Mouse (Mus musculus): ENCODE results near the gene Tmem217. TPM values are rescaled to one million over a fixed set of nuclear protein-coding genes. Genes with fewer than 3 reads are reported as not detected.
"Not testable (repeated sequence)": the region's sequence is repeated elsewhere in the genome, so short reads cannot be mapped to it uniquely, and the experiment has no call there.

Tmem217 gene
- polyA plus RNA-seq, 1 experiment = not detected

DNA sequence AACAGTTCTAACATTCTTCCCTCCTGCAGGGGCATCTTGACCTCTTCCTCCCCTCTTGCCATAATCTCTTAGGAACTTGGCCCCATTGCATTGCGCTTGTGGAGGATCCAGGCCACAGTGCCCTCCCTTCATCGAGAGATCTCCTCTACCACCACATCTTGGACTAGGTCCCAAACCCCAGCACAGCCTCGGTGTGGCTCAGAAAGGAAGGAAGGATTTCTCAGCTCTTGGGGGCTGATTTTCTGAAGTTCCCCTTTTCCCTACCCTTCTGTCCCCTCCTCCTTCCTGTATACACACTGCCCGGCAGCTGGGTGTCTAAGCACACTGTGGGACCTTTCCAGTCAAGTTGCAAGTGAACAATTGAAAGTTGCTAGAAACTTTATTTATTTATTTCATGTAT, 54.2 kb downstream of the Tmem217 start:
- H3K79me3 ChIP-seq (ENCODE audit: low read depth) = peaks cover 2% of the 10 kb centered on the region
- no peak for TF ChIP-seq MYOD1 (IDR thresholded peaks at IDR 0.05; ENCODE audit: control insufficient read depth, insufficient read length, low read depth)
- H3K79me2 ChIP-seq (ENCODE audit: control insufficient read depth, insufficient read depth) = peaks cover 7% of the 10 kb centered on the region
- H3K4me3 ChIP-seq (ENCODE audit: insufficient read depth, poor library complexity, severe bottlenecking) = no peak overlapping the region
- no peak overlapping the region for H3ac ChIP-seq (ENCODE audit: control insufficient read depth, insufficient read length, low read depth)
- H3K27me3 ChIP-seq (ENCODE audit: control insufficient read depth, insufficient read depth, insufficient read length) = no peaks in the 10 kb centered on the region
- H3K36me3 ChIP-seq (ENCODE audit: control insufficient read depth, insufficient read depth) = peaks cover 10% of the 10 kb centered on the region

DNA sequence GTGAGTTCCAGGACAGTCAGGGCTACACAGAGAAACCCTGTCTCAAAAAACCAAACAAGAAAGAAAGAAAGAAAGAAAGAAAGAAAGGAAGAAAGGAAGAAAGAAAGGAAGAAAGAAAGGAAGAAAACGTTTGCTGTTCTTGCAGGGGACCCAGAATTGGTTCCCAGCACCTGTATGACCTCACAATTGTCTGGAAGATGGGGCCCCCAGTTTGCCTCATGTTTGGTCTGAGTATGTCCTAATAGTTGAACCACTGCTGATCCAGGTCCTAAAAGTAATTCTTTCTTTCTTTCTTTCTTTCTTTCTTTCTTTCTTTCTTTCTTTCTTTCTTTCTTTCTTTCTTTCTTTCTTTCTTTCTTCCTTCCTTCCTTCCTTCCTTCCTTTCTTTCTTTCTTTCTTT, 54.7 kb downstream of the Tmem217 start:
- H3K79me3 ChIP-seq (ENCODE audit: low read depth); H3K27me3 ChIP-seq (ENCODE audit: control insufficient read depth, insufficient read depth, insufficient read length); H3K79me2 ChIP-seq (ENCODE audit: control insufficient read depth, insufficient read depth); H3K4me3 ChIP-seq (ENCODE audit: insufficient read depth, poor library complexity, severe bottlenecking); H3ac ChIP-seq (ENCODE audit: control insufficient read depth, insufficient read length, low read depth): not testable (repeated sequence)
- peaks cover 10% of the 10 kb centered on the region for H3K36me3 ChIP-seq (ENCODE audit: control insufficient read depth, insufficient read depth)

DNA sequence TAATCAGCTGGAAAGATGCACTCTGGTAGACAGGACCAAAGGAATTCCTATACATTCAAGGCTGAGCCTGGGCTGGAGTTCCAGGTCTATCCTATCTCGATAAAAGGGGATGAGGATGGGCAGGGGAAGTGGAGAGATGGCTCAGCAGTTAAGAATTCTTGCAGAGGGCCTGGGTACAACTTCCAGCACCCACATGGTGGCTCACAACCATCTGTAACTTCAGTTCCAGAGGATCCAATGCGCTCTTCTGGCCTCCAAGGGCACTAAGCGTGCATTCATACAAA, 55.2 kb downstream of the Tmem217 start:
- H3K79me2 ChIP-seq (ENCODE audit: control insufficient read depth, insufficient read depth) = peaks cover 7% of the 10 kb centered on the region
- H3K79me3 ChIP-seq (ENCODE audit: low read depth) = peaks cover 2% of the 10 kb centered on the region
- H3K4me3 ChIP-seq (ENCODE audit: insufficient read depth, poor library complexity, severe bottlenecking) = no peak overlapping the region
- TF ChIP-seq FOSL1 (IDR thresholded peaks at IDR 0.05; ENCODE audit: insufficient read depth, low read length, poor library complexity, severe bottlenecking) = no peak
- TF ChIP-seq CTCF (IDR thresholded peaks at IDR 0.05; ENCODE audit: control insufficient read depth, insufficient read depth, insufficient read length) = no peak
- H3K36me3 ChIP-seq (ENCODE audit: control insufficient read depth, insufficient read depth) = peaks cover 10% of the 10 kb centered on the region
- H3K27me3 ChIP-seq (ENCODE audit: control insufficient read depth, insufficient read depth, insufficient read length) = no peaks in the 10 kb centered on the region
- no peak overlapping the region for H3ac ChIP-seq (ENCODE audit: control insufficient read depth, insufficient read length, low read depth)

DNA sequence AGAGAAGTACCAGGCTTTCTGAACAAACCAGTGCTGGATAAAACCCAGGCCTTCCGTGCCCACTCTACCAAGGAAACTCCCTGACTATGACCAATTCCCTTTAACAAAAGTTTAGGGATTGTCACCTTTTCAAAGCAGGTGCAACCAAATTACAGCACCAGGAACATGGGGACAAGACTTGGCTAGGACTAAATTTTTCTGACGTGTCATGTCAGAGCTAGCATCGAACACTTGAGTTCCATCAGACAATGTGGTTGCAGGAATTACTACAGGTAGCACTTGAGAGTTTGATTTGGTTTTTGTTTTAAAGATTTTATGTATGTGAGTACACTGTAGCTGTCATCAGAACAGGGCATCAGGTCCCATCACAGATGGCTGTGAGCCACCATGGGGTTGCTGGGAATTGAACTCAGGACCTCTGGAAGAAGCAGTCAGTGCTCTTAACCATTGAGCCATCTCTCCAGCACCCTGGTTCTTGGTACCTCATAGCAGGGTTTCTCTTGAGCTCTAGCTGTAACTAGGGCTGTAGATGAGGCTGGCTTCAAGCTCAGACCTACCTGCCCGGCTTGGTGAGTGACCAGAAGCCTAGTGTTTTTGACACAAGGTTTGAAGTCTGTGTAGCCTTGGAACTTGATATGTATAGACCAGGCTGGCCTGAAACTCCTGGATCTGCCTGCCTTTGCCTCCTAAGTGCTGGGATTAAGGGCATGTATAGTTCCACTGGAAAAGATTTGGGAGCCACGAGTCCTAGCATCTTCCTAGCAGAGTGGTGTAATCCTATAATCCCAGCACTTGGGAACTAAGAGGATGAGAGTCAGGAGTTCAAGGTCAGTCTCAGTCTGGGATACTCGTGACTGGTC, 55.7 kb downstream of the Tmem217 start:
- Histone ChIP-seq H3K4me3 (ENCODE audit: insufficient read depth, poor library complexity, severe bottlenecking) (no peak overlapping the region), H3K79me3 (ENCODE audit: low read depth) (peaks cover 2% of the 10 kb centered on the region), H3K27me3 (ENCODE audit: control insufficient read depth, insufficient read depth, insufficient read length) (no peaks in the 10 kb centered on the region), H3K79me2 (ENCODE audit: control insufficient read depth, insufficient read depth) (peaks cover 8% of the 10 kb centered on the region), H3K36me3 (ENCODE audit: control insufficient read depth, insufficient read depth) (peaks cover 10% of the 10 kb centered on the region), H3ac (ENCODE audit: control insufficient read depth, insufficient read length, low read depth) (no peak overlapping the region)
- TF ChIP-seq CEBPB (IDR thresholded peaks at IDR 0.05; ENCODE audit: low read depth) (no peak), USF1 (IDR thresholded peaks at IDR 0.05; ENCODE audit: low read depth) (no peak), CTCF (IDR thresholded peaks at IDR 0.05; ENCODE audit: control insufficient read depth, insufficient read depth, insufficient read length) (no peak), MYOD1 (IDR thresholded peaks at IDR 0.05; ENCODE audit: control insufficient read depth, insufficient read length, low read depth) (no peak), FOSL1 (IDR thresholded peaks at IDR 0.05; ENCODE audit: insufficient read depth, low read length, poor library complexity, severe bottlenecking) (no peak), MYOG (IDR thresholded peaks at IDR 0.05; ENCODE audit: control insufficient read depth, extremely low read depth, insufficient read length) (no peak), MAX (IDR thresholded peaks at IDR 0.05) (no peak)

DNA sequence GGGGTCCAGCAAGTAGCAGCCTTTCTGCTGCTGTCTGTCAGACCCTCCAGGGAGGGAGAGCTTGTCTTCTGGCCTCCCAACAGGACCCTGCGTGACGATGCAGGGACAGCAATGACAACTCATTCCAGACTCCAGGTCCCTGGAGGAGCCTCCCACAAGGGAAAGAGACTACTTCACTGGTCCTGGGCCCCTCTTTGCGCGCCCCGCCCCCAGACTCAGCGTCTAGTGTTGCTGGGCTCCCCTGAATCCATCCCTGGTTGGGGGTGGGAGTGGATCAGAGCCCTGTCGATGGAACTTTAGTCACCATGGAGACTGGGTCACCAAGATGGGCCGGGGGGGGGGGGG, 57.5 kb downstream of the Tmem217 start:
- H3K36me3 ChIP-seq (ENCODE audit: control insufficient read depth, insufficient read depth) = peaks cover 10% of the 10 kb centered on the region

DNA sequence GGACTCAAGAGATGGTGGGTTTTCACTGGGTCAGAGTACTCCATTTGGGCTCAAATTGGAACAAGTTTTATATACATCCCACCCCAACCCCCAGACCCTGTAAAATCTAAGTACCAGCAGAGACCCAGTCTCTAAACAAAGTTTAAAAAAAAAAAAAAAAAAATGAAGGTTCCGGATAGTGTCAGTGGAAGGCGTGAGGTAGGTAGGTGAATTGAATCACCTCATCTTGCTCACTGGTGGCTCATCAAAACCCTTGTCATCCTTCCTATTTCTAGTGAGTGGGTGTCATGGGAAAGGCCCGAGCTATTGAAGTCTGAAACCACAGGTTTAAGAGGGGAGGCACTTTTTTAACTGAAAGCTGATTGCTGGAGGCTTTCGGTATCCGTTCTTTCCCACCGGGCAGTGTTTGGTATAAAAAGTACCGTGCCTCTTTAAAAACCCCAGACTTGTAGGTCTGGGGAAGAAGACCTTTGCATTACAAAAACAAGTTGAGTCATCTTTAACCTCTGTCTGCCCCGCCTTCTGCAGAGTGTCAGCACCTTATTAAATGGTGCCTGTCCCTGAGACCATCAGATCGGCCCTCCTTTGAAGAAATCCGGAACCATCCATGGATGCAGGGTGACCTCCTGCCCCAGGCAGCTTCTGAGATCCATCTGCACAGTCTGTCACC, 58.0 kb downstream of the Tmem217 start:
- no peak overlapping the region for H3K4me3 ChIP-seq (ENCODE audit: insufficient read depth, poor library complexity, severe bottlenecking)
- no peak overlapping the region for H3ac ChIP-seq (ENCODE audit: control insufficient read depth, insufficient read length, low read depth)
- H3K27me3 ChIP-seq (ENCODE audit: control insufficient read depth, insufficient read depth, insufficient read length) = no peaks in the 10 kb centered on the region
- peaks cover 10% of the 10 kb centered on the region for H3K36me3 ChIP-seq (ENCODE audit: control insufficient read depth, insufficient read depth)
- TF ChIP-seq MYOD1 (IDR thresholded peaks at IDR 0.05; ENCODE audit: control insufficient read depth, insufficient read length, low read depth) = no peak
- peaks cover 13% of the 10 kb centered on the region for H3K79me2 ChIP-seq (ENCODE audit: control insufficient read depth, insufficient read depth)
- peaks cover 5% of the 10 kb centered on the region for H3K79me3 ChIP-seq (ENCODE audit: low read depth)

More for the DNA sequence above, 57.5 kb downstream of the Tmem217 start:
- no peak overlapping the region for H3ac ChIP-seq (ENCODE audit: control insufficient read depth, insufficient read length, low read depth)
- peaks cover 5% of the 10 kb centered on the region for H3K79me3 ChIP-seq (ENCODE audit: low read depth)
- H3K79me2 ChIP-seq (ENCODE audit: control insufficient read depth, insufficient read depth) = peaks cover 13% of the 10 kb centered on the region
- no peaks in the 10 kb centered on the region for H3K27me3 ChIP-seq (ENCODE audit: control insufficient read depth, insufficient read depth, insufficient read length)
- no peak for TF ChIP-seq FOSL1 (IDR thresholded peaks at IDR 0.05; ENCODE audit: insufficient read depth, low read length, poor library complexity, severe bottlenecking)
- no peak overlapping the region for H3K4me3 ChIP-seq (ENCODE audit: insufficient read depth, poor library complexity, severe bottlenecking)
